Mouse (Mus musculus) urinary bladder, adult 2 months (tissue): ENCODE data around the gene Khdc1c. TPM values are rescaled to one million over a fixed set of nuclear protein-coding genes. Genes with fewer than 3 reads are reported as not detected.
"Not testable (repeated sequence)": the region's sequence is repeated elsewhere in the genome, so short reads cannot be mapped to it uniquely, and the experiment has no call there.

Experiments used
- DNase-seq: peaks from one replicate; pipeline ENCODE4 v3.0.0; 2022; ENCODE audit warnings: low spot score
- polyA plus RNA-seq: library from polyadenylated mRNA; depleted of rRNA; stranded (reverse); fragments of >200 nt; gene quantifications from 2 replicates; pipeline ENCODE4 v1.2.3, GENCODE M21; 2012; rRNA removed

The Khdc1c gene
- polyA plus RNA-seq: 0.03 and 0.04 TPM in 2 replicates

- DNase-seq: not testable (repeated sequence)
Measured at GRCm38 (mm10) chr1:21368031-21368430, at the start of gene Khdc1c. Gene Khdc1c, plus strand, starts transcription at chr1:21368331.

DNA sequence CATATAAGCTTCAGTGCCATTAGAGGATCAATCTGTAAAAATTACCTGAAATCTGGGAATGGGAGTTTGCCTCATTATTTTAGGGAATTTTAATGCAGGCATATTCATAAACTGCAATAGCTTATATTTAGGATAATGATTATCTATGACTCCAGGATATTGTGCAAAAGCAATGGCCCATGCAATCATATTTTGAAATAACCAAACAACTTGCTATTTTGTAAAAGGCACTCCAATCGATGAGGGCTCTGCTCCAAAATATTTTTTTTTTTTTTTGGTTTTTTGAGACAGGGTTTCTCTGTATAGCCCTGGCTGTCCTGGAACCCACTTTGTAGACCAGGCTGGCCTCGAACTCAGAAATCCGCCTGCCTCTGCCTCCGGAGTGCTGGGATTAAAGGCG lies 47.9 kb upstream of the Khdc1c start:
- not testable (repeated sequence) for DNase-seq

- no peak for DNase-seq
Measured at GRCm38 (mm10) chr1:21321656-21322055, 46.5 kb upstream of the Khdc1c start.

DNA sequence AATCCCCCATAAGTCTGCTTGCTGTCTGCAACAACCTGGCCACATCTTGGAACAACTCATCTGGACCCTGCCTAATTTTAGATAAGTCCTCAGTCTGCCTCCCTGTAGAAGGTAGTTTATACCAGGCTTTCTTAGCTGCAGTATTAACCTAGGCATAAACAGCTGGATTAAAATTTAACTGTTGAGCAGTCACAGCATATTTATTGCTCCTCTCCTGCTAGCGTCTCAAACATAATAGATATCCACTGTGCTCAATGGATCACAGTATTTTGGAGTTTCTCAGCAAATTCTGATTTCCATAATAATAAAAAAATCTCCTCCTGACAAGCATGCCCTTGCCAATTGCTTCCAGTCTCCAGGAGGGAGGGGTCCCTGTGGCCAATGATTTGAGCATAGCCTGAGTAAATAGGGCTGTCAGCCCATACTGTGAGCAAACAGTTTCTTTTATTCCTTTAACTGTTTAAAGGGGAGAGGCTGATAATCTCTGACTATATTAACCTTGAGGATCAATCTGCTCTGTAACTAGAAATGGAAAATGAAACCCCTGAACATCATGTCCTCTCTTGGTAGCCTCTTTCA lies 44.0 kb upstream of the Khdc1c start:
- DNase-seq: no peak

- DNase-seq: no peak
Measured at GRCm38 (mm10) chr1:21324633-21325032, 43.5 kb upstream of the Khdc1c start.

DNA sequence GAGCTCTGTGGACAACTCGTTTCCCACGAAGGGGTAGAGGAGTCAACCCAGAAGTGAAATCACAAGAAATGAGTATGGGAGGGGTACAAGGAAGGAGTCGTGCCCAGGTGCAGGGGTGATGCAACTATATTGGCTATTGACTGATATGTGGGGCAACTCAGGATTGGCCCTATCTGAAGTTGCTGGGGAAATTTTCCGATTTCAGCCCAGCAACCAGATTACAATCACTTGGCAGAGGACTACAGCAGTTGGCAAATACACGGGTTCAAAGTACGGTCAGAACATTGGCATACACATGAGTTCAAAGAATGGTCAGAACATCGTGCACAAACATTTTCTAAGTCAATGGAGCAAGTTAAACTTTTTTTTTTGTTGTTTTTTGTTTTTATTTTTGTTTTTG lies 41.4 kb upstream of the Khdc1c start:
- no peak for DNase-seq

GRCm38 (mm10) chr1:21331161-21331560 lies 37.0 kb upstream of the Khdc1c start:
- not testable (repeated sequence) for DNase-seq

- DNase-seq: no peak
Measured at GRCm38 (mm10) chr1:21333222-21333973, 34.7 kb upstream of the Khdc1c start.

DNA sequence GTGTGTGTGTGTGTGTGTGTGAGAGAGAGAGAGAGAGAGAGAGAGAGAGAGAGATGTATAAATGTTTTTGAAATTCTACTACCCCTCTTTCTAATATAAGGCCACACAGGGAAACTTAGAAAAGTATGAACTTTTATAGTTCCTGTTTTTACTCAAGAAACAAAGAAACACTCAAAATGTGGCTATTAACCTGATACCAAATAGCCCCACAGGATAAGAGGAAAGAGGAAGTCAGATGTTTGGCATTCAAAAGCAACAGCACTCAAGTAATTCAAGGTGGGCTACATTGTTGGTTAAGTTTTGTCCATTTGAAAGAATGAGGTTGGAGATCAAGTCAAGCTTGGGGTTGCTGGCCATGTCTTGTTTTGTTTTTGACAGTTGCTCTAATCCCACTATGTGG lies 32.3 kb upstream of the Khdc1c start:
- DNase-seq: no peak

- no peak for DNase-seq
Measured at GRCm38 (mm10) chr1:21340745-21341144, 27.4 kb upstream of the Khdc1c start.

DNA sequence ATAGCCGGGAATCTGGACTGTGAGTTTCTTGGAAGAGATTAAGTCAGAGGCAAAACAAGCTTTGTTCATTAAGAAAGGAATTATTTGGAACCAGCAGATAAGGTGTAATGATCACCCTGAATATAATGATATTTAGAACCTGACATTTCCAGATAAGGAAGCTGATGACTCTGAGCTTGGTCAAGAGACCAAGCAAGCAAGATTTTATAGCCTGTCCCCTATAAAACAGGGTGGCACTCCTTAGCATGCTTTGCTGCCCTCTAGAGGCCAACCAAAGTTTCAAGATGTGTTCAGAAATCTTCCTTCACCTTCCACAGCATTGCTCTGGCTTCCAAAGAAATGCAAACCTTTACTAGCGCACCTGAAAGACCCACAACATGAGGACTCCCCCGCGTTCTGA lies 23.9 kb upstream of the Khdc1c start:
- no peak for DNase-seq

DNA sequence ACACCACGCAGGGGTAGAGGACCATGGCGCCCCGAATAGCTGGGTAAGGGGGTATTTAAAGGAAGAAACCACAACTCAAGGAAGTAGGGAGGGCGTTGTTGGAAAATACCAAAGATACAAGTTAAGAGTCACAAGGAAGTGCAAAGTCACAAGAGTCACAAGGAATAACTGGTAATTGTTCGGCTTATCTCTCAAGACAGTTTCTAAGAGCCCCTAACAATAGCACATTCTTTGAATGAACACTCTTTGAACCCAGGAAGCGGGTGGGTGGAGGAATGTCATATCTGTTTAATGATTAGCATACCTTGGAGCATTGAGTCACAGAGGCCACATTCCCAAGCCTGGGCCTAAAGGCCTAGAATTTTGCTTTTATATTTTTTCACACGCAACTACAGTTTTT lies 23.4 kb upstream of the Khdc1c start:
- DNase-seq: not testable (repeated sequence)

- no peak for DNase-seq
Measured at GRCm38 (mm10) chr1:21349341-21349740, 18.8 kb upstream of the Khdc1c start, which contains the start of gene Khdc1a. Gene Khdc1a, plus strand, starts transcription at chr1:21349641.

- no peak for DNase-seq
Measured at GRCm38 (mm10) chr1:21383256-21383655, 15.1 kb downstream of the Khdc1c start, which contains the start of gene Khdc1b. Gene Khdc1b, plus strand, starts transcription at chr1:21383556.

DNA sequence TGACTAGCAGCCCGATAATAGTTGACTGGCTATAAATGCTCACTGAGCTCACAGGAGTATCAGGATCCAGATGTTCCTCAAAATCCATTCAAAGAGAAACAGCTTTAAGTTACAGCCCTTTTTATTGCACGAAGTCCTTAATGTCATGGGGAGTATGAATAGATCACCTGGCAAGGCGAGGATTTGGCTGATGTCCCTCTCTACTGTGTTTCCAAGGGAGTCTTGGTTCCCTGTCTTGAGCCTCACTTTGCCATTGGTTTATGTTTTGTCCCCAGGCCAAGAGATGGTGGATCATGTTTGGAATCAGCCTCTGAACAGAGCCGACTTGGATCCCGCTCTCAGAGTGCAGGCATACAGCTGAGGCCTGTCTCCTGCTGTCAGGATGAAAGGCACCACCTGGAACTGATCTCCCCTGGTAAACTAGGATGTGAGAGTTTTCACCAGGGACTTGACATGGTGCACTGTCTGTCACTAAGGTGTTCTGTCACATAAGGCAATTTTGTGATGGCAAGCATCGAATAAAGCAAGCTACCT lies 23.1 kb downstream of the Khdc1c start:
- no peak for DNase-seq

DNA sequence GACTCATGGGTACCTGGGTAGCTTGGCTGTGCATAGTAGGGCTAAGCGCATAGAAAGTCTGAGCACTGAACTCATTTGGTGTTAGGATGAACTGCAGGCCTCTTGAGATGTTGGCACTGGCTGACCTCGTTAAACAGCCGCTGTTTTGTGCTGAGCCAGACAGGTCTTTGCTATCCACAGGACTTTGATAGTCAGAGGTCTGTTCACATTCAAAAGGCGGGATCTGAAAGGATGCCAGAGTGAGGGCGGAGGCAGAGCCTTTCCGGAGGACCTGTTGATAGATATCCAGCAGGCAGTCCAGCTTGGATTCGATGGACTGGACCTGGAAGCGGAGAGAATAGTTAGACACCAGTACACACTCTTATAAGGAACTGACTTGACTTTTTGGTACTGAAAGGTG lies 34.7 kb downstream of the Khdc1c start:
- DNase-seq: no peak

DNA sequence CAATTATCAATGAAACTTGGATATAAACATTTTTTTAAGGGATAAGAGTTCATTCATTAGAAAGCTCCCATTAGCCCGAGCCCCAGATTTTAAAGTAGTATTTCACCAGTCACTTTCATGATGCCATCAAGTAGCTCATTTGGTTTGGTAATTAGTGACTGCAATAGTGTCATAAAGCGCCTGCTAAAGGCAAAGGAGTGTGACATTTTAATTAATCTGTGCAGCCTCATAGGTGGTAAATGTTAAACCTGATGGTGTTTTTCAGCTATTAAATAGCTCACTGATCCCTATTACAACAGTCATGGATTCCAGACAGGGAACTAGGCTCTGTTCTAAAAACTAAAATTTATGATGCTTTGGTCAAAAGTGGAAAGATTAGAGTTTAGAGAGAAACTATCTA lies 39.1 kb downstream of the Khdc1c start:
- no peak for DNase-seq

DNA sequence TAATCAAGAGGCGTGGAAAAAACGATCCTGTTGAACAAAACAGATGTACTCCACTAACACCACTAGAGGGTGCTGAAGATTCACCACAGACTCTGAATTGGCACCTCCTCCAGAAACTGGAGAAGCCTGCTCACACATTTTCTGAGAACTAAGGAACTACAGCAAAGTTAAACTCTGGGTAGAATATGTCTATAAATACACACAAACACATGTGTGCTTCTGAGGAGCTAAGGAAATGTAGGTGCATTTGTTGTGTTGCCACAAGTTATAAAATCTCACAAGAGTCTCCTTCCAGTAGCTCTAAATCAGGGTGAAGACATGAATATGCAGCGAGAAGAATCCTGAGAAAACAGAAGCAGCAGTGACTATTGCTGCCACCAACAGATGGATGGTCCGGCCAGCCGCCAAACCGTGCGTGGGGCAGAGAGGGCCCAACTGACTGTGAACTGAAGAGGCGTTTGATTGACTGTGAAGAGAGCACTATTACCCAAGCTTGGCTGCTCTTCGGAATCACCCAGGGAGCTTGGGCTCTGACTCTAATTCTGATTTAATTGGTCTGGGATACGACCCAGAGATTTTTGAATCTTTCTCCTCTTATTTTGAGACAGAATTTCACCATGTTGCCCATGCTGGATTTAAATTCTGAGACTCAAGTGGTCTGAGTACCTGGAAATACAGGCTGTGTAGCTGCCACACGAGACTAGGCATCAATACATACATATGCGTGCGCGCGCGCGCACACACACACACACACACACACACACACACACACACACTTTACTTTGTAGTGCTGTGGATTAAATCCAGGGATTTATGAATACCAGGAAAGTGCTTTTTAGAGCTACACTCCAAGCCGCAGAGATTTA lies 43.4 kb downstream of the Khdc1c start:
- DNase-seq: no peak

DNA sequence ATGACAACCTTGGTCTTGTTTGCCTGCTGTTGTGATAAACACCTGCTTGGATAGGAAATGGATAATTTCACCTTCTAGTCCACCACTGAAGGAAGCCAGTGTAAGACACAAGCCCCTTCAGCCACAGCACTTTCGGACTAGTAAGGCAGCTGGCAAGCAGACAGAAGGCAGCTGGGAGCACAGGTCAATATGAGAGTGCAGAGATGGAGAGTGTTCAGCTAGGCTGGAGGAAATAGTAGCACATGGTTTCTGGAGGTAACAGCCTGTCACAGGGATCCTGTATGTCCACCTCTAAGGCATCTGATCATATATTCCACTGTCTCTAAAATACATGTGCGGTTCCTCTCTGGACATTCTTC lies 44.0 kb downstream of the Khdc1c start:
- DNase-seq: no peak

GRCm38 (mm10) chr1:21419370-21419769 lies 51.2 kb downstream of the Khdc1c start:
- no peak for DNase-seq
